Mouse (Mus musculus): ENCODE data around the gene Nfasc. TPM values are rescaled to one million over a fixed set of nuclear protein-coding genes. Genes with fewer than 3 reads are reported as not detected.

The Nfasc gene
- polyA plus RNA-seq, 1 experiment: not detected

DNA sequence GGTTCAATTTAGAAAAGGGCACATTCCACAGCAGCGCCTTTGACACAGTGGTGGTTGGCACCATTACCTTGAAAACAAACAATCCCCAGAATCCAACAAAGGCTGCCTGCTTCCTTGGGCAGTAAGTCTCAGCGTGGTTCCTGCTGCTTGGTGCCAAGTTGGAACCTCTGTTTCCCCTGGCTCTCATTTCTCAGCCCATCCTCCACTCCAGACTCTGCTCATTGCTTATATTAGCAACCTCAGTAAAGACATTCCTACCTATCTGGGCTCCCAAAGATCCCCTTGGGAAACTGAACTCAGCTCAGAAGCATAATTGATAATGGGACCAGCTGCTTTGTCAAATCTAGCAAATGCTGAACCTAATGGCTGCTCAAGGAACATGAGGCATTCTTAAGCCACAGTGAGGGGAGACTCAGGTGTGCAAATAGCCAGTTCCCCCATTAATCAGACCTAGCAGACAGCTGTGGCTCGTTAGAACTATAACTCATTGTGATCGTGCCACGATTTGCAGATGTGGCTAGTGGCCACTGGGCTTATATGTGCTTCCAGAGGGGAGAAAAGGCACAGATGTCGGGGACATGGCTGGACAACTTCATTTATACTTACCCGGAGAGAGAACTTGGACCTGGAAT is 115.4 kb downstream of the Nfasc start:
- TF ChIP-seq CTCF (IDR thresholded peaks at IDR 0.05; ENCODE audit: low read depth, low read length) (no peak), POLR2A (IDR thresholded peaks at IDR 0.05; ENCODE audit: borderline replicate concordance, low read depth, low read length) (no peak)
- Histone ChIP-seq H3K27ac (ENCODE audit: insufficient read depth, low read depth, low read length) (no peak overlapping the region), H3K4me1 (ENCODE audit: control insufficient read depth, insufficient read depth, low read length) (no peaks in the 10 kb centered on the region), H3K4me3 (ENCODE audit: insufficient read depth, low read length) (no peak overlapping the region)

DNA sequence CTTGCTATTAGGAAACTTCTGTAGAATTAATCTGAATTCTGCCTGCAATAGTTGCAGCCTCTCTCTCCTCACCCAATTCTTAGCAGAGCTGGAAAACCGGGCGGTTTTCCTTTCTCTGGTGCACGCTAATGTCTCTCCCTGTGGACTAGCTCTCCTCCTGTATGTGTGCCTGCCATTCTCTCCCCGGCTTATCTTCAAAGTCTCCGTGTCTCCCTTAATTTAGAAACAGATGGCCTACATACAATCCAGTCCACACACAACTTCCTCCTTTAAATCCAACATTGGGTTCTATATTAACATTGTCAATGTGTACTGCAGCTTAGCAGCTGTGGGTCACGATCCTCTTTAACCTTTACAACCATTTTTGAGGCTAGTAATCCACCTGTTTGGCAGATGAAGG is 116.6 kb downstream of the Nfasc start:
- Histone ChIP-seq H3K4me1 (ENCODE audit: control insufficient read depth, insufficient read depth, low read length) (no peaks in the 10 kb centered on the region), H3K27ac (ENCODE audit: insufficient read depth, low read depth, low read length) (no peak overlapping the region), H3K4me3 (ENCODE audit: insufficient read depth, low read length) (no peak overlapping the region)
- TF ChIP-seq CTCF (IDR thresholded peaks at IDR 0.05; ENCODE audit: low read depth, low read length) (no peak), POLR2A (IDR thresholded peaks at IDR 0.05; ENCODE audit: borderline replicate concordance, low read depth, low read length) (no peak)

DNA sequence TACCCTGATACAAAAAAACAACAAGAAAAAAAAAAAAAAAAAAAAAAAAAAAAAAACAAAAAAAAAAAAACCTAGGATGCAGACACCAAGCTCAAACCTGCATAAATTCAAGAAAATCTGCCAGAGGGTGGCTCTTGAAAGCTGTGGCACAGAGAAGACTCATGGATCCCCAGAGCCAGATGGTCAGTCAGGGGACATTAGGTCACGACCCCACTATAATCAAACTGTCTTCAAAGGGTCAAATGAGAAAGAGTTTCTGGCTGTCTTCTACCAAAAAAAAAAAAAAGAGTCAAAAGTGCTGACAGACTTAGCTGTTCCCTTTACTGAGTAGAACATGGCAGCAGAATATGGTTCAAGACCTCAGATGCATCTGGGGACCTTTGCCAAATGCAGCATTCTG is 117.1 kb downstream of the Nfasc start:
- Histone ChIP-seq H3K4me3 (ENCODE audit: insufficient read depth, low read length) (no peak overlapping the region), H3K4me1 (ENCODE audit: control insufficient read depth, insufficient read depth, low read length) (no peaks in the 10 kb centered on the region), H3K27ac (ENCODE audit: insufficient read depth, low read depth, low read length) (no peak overlapping the region)
- no peak for TF ChIP-seq CTCF (IDR thresholded peaks at IDR 0.05; ENCODE audit: low read depth, low read length)
- no peak for TF ChIP-seq POLR2A (IDR thresholded peaks at IDR 0.05; ENCODE audit: borderline replicate concordance, low read depth, low read length)

DNA sequence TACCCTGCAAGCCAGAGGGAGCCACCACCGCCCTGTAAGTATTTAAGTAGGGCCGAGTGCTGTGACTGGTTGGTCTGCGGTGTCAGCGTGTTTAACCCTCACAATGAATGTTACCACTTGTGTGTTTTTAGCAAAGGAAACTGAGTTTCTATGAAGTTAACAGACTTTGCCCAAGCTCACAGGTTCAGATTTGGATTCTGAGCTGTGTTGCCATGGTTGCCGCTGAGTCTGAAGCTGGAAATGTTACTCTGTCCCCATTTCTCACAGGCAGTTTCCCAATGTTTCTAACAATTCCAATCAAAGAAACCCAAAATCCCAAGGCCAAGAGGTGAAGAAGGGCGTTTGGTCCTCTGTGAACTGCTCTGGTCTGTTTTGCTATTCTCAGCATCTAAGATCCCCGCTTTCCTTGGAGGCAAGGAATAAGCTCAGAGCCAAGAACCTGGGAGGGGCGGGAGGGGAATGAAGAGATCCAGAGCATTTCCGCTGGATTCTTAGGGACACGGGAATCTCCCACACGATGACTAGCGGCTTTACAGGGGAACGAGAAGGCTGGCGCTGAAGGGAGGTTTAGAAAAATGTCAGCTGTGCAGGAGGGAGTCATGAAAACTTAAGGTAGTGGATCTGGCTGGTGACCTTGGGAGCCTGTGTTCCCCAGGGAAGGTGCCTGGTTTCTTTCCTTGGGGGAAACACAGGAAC is 117.8 kb downstream of the Nfasc start:
- Histone ChIP-seq H3K27ac (ENCODE audit: insufficient read depth, low read depth, low read length) (no peak overlapping the region), H3K4me3 (ENCODE audit: insufficient read depth, low read length) (no peak overlapping the region), H3K4me1 (ENCODE audit: control insufficient read depth, insufficient read depth, low read length) (no peaks in the 10 kb centered on the region)
- TF ChIP-seq CTCF (IDR thresholded peaks at IDR 0.05; ENCODE audit: low read depth, low read length) (no peak), POLR2A (IDR thresholded peaks at IDR 0.05; ENCODE audit: borderline replicate concordance, low read depth, low read length) (no peak)

DNA sequence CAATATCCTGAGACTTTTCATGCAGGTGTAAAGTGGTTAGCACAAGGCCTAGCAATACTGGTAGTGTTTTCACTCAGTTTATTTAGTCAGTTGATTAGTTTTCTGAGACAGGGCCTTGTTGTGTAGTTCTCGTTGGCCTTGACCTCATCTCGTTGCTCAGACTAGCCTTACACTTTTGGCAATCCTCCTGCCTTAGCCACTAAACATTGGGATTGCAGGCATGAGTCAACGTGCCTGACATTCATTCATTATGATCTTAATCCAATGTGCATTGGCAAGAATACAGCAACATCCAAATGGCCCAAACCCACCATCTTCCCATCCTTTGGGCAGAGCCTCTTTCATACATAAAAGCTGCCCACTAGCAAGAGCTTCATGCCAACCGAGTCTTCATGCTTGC is 129.5 kb downstream of the Nfasc start:
- TF ChIP-seq CTCF (IDR thresholded peaks at IDR 0.05; ENCODE audit: low read depth, low read length) (no peak), POLR2A (IDR thresholded peaks at IDR 0.05; ENCODE audit: borderline replicate concordance, low read depth, low read length) (no peak)
- no peak overlapping the region for H3K4me3 ChIP-seq (ENCODE audit: insufficient read depth, low read length)
- H3K4me1 ChIP-seq (ENCODE audit: control insufficient read depth, insufficient read depth, low read length): no peaks in the 10 kb centered on the region
- H3K27ac ChIP-seq (ENCODE audit: insufficient read depth, low read depth, low read length): no peak overlapping the region

DNA sequence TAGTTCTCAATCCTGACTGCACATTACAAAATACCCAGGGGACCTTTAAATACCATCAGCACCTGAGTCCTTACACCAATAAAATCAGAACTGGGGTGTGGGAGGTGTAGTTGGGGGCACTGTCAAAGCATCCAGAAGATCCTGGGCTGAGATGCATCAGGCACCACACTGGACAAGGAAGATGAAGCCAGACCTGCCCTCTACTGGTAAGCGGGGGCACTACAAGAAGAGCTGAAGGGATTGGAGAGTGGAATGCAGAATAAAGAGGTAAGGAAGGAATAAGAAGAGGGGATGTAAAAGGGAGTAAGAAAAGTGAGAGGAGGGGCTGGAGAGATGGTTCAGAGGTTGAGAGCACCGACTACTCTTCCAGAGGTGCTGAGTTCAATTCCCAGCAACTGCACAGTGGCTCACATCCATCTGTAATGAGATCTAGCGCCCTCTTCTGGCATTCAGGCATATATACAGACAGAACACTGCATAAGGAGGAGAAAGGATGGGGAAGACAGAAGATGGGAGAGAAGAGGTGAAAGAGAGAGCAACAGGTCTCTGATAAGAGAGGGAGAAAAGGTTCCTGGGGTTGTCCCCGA is 132.5 kb downstream of the Nfasc start:
- H3K4me3 ChIP-seq (ENCODE audit: insufficient read depth, low read length): no peak overlapping the region
- TF ChIP-seq POLR2A (IDR thresholded peaks at IDR 0.05; ENCODE audit: borderline replicate concordance, low read depth, low read length): no peak
- TF ChIP-seq CTCF (IDR thresholded peaks at IDR 0.05; ENCODE audit: low read depth, low read length): peak; percentile 71; the same call in 1 of the 2 replicates
- no peak overlapping the region for H3K27ac ChIP-seq (ENCODE audit: insufficient read depth, low read depth, low read length)
- no peaks in the 10 kb centered on the region for H3K4me1 ChIP-seq (ENCODE audit: control insufficient read depth, insufficient read depth, low read length)

DNA sequence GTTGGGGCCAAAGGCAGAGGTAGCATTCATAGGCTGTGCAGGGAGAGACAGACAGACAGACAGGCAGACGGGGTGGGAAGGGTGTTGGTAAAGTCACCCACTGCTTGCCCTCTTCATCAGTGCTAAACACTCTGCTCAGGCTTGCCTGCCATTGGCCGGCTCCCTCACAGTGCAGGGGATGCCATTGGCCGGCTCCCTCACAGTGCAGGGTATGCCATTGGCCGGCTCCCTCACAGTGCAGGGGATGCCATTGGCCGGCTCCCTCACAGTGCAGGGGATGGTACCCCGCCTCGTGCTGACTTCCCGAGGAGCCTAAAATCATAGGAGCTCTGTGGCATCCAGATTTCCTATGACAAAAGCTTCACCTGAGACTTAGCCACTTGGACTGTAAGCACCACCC is 139.4 kb downstream of the Nfasc start:
- TF ChIP-seq POLR2A (IDR thresholded peaks at IDR 0.05; ENCODE audit: borderline replicate concordance, low read depth, low read length) (no peak), CTCF (IDR thresholded peaks at IDR 0.05; ENCODE audit: low read depth, low read length) (no peak)
- Histone ChIP-seq H3K27ac (ENCODE audit: insufficient read depth, low read depth, low read length) (no peak overlapping the region), H3K4me3 (ENCODE audit: insufficient read depth, low read length) (no peak overlapping the region), H3K4me1 (ENCODE audit: control insufficient read depth, insufficient read depth, low read length) (no peaks in the 10 kb centered on the region)

DNA sequence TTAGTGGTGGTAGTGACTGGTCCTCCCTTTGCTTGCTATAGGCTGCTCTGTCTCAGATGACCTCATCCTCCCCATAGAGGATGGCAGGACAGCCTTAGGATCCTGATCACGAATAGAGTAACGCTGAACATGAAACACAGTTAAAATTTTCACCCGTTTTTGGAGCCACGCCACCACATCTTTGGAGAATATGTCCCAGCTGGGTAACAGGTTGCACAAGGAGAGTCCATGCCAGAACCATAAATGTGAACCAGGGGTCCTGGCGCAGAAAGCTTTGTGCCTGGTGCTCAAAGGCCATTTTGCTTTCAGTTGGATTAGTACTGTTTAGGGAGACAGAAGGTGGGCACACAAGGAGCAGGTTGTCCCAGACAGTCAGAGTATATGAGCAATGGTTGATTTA is 143.6 kb downstream of the Nfasc start:
- Histone ChIP-seq H3K4me1 (ENCODE audit: control insufficient read depth, insufficient read depth, low read length) (no peaks in the 10 kb centered on the region), H3K27ac (ENCODE audit: insufficient read depth, low read depth, low read length) (no peak overlapping the region), H3K4me3 (ENCODE audit: insufficient read depth, low read length) (no peak overlapping the region)
- TF ChIP-seq CTCF (IDR thresholded peaks at IDR 0.05; ENCODE audit: low read depth, low read length) (no peak), POLR2A (IDR thresholded peaks at IDR 0.05; ENCODE audit: borderline replicate concordance, low read depth, low read length) (no peak)

DNA sequence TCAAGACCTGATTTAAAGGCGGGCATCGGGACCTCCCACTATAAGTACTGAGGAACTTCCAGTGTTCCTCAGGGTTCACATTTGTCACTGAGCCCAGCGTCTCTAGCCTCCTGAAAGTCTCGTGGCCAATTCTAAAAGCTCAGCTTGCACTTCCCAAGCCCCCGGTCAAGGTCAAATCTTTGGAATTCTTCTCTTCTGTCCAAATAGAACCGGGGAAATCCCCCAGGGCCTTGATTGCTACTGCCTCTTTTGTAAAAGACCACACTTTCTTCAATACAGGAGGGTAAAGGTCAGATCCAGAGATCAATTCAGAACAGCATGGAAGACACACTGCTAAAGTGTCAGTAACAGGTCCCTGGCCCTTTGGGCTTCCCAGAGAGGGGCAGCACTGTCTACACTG is 145.9 kb downstream of the Nfasc start:
- TF ChIP-seq CTCF (IDR thresholded peaks at IDR 0.05; ENCODE audit: low read depth, low read length) (no peak), POLR2A (IDR thresholded peaks at IDR 0.05; ENCODE audit: borderline replicate concordance, low read depth, low read length) (no peak)
- H3K4me3 ChIP-seq (ENCODE audit: insufficient read depth, low read length): no peak overlapping the region
- H3K27ac ChIP-seq (ENCODE audit: insufficient read depth, low read depth, low read length): no peak overlapping the region

DNA sequence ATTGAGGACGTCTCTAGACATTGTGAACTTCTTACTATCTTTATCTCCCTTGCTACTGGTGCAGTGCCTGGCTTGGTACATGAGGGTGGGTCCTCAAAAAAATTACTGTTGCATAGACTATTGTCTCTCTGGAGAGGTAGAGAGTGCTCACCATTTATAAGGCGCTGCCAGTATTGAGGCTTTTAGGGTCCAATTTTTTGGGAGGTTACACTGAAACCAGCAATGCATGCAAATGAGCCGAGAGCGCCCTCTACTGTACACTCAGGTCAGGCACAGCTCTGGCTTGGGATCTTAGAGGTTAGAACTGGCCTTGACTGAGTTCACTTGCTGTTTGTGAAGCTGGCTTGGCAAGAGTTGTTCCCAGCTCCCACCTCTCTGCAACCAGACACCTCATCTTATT is 147.0 kb downstream of the Nfasc start:
- no peak overlapping the region for H3K27ac ChIP-seq (ENCODE audit: insufficient read depth, low read depth, low read length)
- no peaks in the 10 kb centered on the region for H3K4me1 ChIP-seq (ENCODE audit: control insufficient read depth, insufficient read depth, low read length)
- TF ChIP-seq CTCF (IDR thresholded peaks at IDR 0.05; ENCODE audit: low read depth, low read length) (peak; percentile 73), POLR2A (IDR thresholded peaks at IDR 0.05; ENCODE audit: borderline replicate concordance, low read depth, low read length) (no peak)
- no peak overlapping the region for H3K4me3 ChIP-seq (ENCODE audit: insufficient read depth, low read length)

More for the DNA sequence above, 145.9 kb downstream of the Nfasc start:
- no peaks in the 10 kb centered on the region for H3K4me1 ChIP-seq (ENCODE audit: control insufficient read depth, insufficient read depth, low read length)
